9 mouse cellular contexts compared by ENCODE assay signal in the genomic region with DNA sequence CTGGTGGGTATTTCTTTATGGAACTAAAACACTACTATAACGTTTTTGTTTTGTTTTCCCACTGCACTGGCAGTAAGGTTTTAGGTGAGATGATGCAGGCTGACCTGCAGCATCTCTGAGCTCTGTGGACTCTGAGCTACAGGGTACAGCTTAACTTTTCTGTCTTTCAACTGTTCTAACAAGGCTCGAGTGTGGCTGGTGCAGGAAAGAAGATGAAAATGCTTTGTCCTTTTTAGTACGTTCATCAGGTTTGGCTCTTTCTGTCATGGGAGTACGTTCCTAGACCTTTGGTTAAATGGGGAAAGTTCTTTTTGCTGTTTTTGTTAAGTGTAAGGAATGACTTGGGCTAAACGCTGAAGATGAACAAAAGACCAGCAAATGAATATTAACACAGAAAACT. TPM values are rescaled to one million over a fixed set of nuclear protein-coding genes. Genes with fewer than 3 reads are reported as not detected.
DNase-seq lines count a peak whose midpoint lies in the region; ATAC-seq lines count a peak whose summit lies in the region.
"Had no signal": no experiment of that assay in that cellular context is flagged by ENCODE, and none has a peak within 500 bp of the region (broad histone marks: within the 10 kb centered on the region; RNA-seq: fewer than 3 reads in every experiment).

No protein-coding gene starts in this region.

- H3K27ac ChIP-seq in heart, embryonic 14.5 days (replicated peaks in 1 of 2; ENCODE audit: control insufficient read depth in 1 of 2, insufficient read depth in 1 of 2, low read depth in 2 of 2, low read length in 2 of 2), result no peak overlapping the region
- H3K27ac ChIP-seq in brown adipose tissue, adult 24 weeks (replicated peaks; ENCODE audit: low read depth, low read length), result no peak overlapping the region
- no peak overlapping the region for H3K27ac ChIP-seq in midbrain, embryonic 12.5 days (replicated peaks)

- H3K9ac ChIP-seq in heart, embryonic 14.5 days (ENCODE audit: low read length), result no peak overlapping the region
- H3K9ac ChIP-seq in midbrain, embryonic 12.5 days (replicated peaks), result peak overlapping the region; percentile 29; the same call in 1 of the 2 replicates

- H3K4me2 ChIP-seq in heart, embryonic 14.5 days (ENCODE audit: low read length), result peak overlapping the region; percentile 84
- H3K4me2 ChIP-seq in midbrain, embryonic 12.5 days (replicated peaks), result peak overlapping the region; percentile 63

- 65% methylated on average over 5 of the region's 5 CpGs for WGBS in heart, embryonic 14.5 days
- 24% methylated on average over 5 of the region's 5 CpGs for WGBS in midbrain, embryonic 12.5 days

- no peaks in the 10 kb centered on the region for H3K9me3 ChIP-seq in heart, embryonic 14.5 days (ENCODE audit: control insufficient read depth, low read length)
- no peaks in the 10 kb centered on the region for H3K9me3 ChIP-seq in midbrain, embryonic 12.5 days

- no peak for ATAC-seq in heart, embryonic 14.5 days (ENCODE audit: insufficient number of reproducible peaks, insufficient read depth, low FRiP score, low read depth)
- ATAC-seq in midbrain, embryonic 12.5 days (ENCODE audit: low FRiP score, low read depth), result no peak

- intact Hi-C loops in heart, postnatal 36 days (cut with DNase I), result no loop called here

- H3K27me3 ChIP-seq in heart, embryonic 14.5 days (ENCODE audit: control insufficient read depth, insufficient read depth, low read length), result no peaks in the 10 kb centered on the region
- peaks cover 5% of the 10 kb centered on the region; the same call in 1 of the 2 replicates for H3K27me3 ChIP-seq in midbrain, embryonic 12.5 days

- no peaks in the 10 kb centered on the region for H3K4me1 ChIP-seq in heart, embryonic 14.5 days (ENCODE audit: control insufficient read depth in 2 of 2, insufficient read depth in 2 of 2, low read length in 2 of 2)
- H3K4me1 ChIP-seq in brown adipose tissue, adult 24 weeks (ENCODE audit: control insufficient read depth, insufficient read depth, insufficient read length, low read length), result no peaks in the 10 kb centered on the region; the same call in 1 of the 2 replicates
- H3K4me1 ChIP-seq in midbrain, embryonic 12.5 days, result peaks cover 16% of the 10 kb centered on the region

- H3K4me3 ChIP-seq in heart, embryonic 14.5 days (ENCODE audit: control insufficient read depth in 1 of 2, insufficient read depth in 1 of 2, low read depth in 1 of 2, low read length in 2 of 2), result peak overlapping the region in 1 of 2 experiments; percentile 50; a peak in 3 of 4 replicates
- H3K4me3 ChIP-seq in brown adipose tissue, adult 24 weeks (ENCODE audit: insufficient read depth, low read depth, low read length), result peak overlapping the region; percentile 13; the same call in 1 of the 2 replicates
- peak overlapping the region; percentile 51 for H3K4me3 ChIP-seq in midbrain, embryonic 12.5 days

- H3K36me3 ChIP-seq in heart, embryonic 14.5 days (ENCODE audit: control insufficient read depth, insufficient read depth, low read length), result no peaks in the 10 kb centered on the region
- H3K36me3 ChIP-seq in midbrain, embryonic 12.5 days, result no peaks in the 10 kb centered on the region

- no peak for DNase-seq in heart, postnatal 36 days
- peak; percentile 27 for DNase-seq in forelimb bud, embryonic 11.5 days (ENCODE audit: low read depth, low spot score)
- DNase-seq in frontal cortex, adult 2 months (ENCODE audit: extremely low spot score in 1 of 2, low spot score in 1 of 2), result no peak
- no peak for DNase-seq in adrenal gland, adult 18-20 months (ENCODE audit: low spot score in 2 of 2)
- no peak for DNase-seq in layer of hippocampus, adult 18-20 months (ENCODE audit: low spot score in 2 of 2)
- DNase-seq: thymus, postnatal 14 days had no signal

RNA-seq across cellular contexts. Expression of a gene that starts 0.7 kb away (rescaled TPM):
- polyA plus RNA-seq in heart, embryonic 14.5 days (2014; fragmentation: Nextera tagmentation; extraction: Ambion mirVana), result 2.5 TPM in 2 replicates
- 1 to 10 TPM; 1.0 to 1.2 TPM for total RNA-seq in heart, postnatal 36 days (2021)
- polyA plus RNA-seq in brown adipose tissue, adult 24 weeks (2012; ENCODE audit: insufficient read depth, insufficient read length, missing spikeins), result 2.2 and 2.4 TPM in 2 replicates
- 14.1 and 19.6 TPM in 2 replicates for polyA plus RNA-seq in midbrain, embryonic 12.5 days (2016; fragmentation: Nextera tagmentation; extraction: Ambion mirVana)
- 6.7 and 8.4 TPM in 2 replicates for polyA plus RNA-seq in frontal cortex, adult 2 months (2012; rRNA removed)
- 1 to 10 TPM; 1.7 to 2.3 TPM for total RNA-seq in adrenal gland, adult 18-20 months (2021)
- total RNA-seq in layer of hippocampus, adult 18-20 months (2021), result 10 to 100 TPM in 1 of 2 experiments, 1 to 10 TPM in 1; 8.9 to 13.0 TPM

RNA-seq across cellular contexts. Expression of a gene that starts 34.1 kb away (rescaled TPM):
- 24.7 and 31.0 TPM in 2 replicates for polyA plus RNA-seq in heart, embryonic 14.5 days (2014; fragmentation: Nextera tagmentation; extraction: Ambion mirVana)
- 10 to 100 TPM; 19.5 to 25.1 TPM for total RNA-seq in heart, postnatal 36 days (2021)
- 4.9 and 5.3 TPM in 2 replicates for polyA plus RNA-seq in brown adipose tissue, adult 24 weeks (2012; ENCODE audit: insufficient read depth, insufficient read length, missing spikeins)
- 50.8 and 51.4 TPM in 2 replicates for polyA plus RNA-seq in midbrain, embryonic 12.5 days (2016; fragmentation: Nextera tagmentation; extraction: Ambion mirVana)
- polyA plus RNA-seq in frontal cortex, adult 2 months (2012; rRNA removed), result 11.0 and 13.0 TPM in 2 replicates
- total RNA-seq in adrenal gland, adult 18-20 months (2021), result 10 to 100 TPM; 29.1 to 34.4 TPM
- total RNA-seq in layer of hippocampus, adult 18-20 months (2021), result 10 to 100 TPM; 27.0 to 28.6 TPM
